Mouse (Mus musculus) forebrain, embryonic 11.5 days (tissue): Measurements from ENCODE around the gene Sema4b. TPM values are rescaled to one million over a fixed set of nuclear protein-coding genes. Genes with fewer than 3 reads are reported as not detected.

Experiments used
- ATAC-seq: fragments of 200-750 bp; cut with Nextera tagmentation; replicated peaks from 2 replicates; pipeline ENCODE4 v1.8.0; 2017; ENCODE audit warnings: moderate TSS enrichment; ENCODE audit not compliant: low FRiP score
- DNase-seq: peaks from one replicate; pipeline ENCODE4 v3.0.0-alpha.2; 2017; ENCODE audit warnings: low spot score
- H3K27ac ChIP-seq: fragments of 300-500 bp; sonication (generic); 2 replicates; pipeline ENCODE4 v1.5.1; 2014; ENCODE audit warnings: low read depth, low read length
- H3K27me3 ChIP-seq: fragments of 300-500 bp; sonication (generic); 2 replicates; pipeline ENCODE4 v1.6.1; 2014; ENCODE audit warnings: mild to moderate bottlenecking, low read length, mixed read lengths; ENCODE audit not compliant: control insufficient read depth, insufficient read depth
- H3K36me3 ChIP-seq: fragments of 300-500 bp; sonication (generic); 2 replicates; pipeline ENCODE4 v1.6.1; 2014; ENCODE audit warnings: mild to moderate bottlenecking, low read length, moderate library complexity, mixed read lengths; ENCODE audit not compliant: control insufficient read depth, insufficient read depth
- H3K4me1 ChIP-seq: fragments of 300-500 bp; sonication (generic); replicated peaks from 2 replicates; pipeline ENCODE4 v1.6.1; 2014; ENCODE audit warnings: low read length, mixed read lengths; ENCODE audit not compliant: control insufficient read depth, insufficient read depth
- H3K4me2 ChIP-seq: fragments of 300-500 bp; sonication (generic); 2 replicates; pipeline ENCODE4 v1.6.1; 2014; ENCODE audit warnings: low read depth, mild to moderate bottlenecking, low read length, moderate library complexity, mixed read lengths; ENCODE audit not compliant: severe bottlenecking
- H3K4me3 ChIP-seq: fragments of 300-500 bp; sonication (generic); 2 replicates; pipeline ENCODE4 v1.5.1; 2014; ENCODE audit warnings: low read depth, low read length
- H3K9ac ChIP-seq: fragments of 300-500 bp; sonication (generic); 2 replicates; pipeline ENCODE4 v1.6.1; 2014; ENCODE audit warnings: low read length
- H3K9me3 ChIP-seq: fragments of 300-500 bp; sonication (generic); 2 replicates; pipeline ENCODE4 v1.6.1; 2016; ENCODE audit warnings: low read length, mixed read lengths; ENCODE audit not compliant: control insufficient read depth
- WGBS: fragments of 180-500 bp; shearing (Covaris S2); extraction: QIAGEN DNeasy Blood & Tissue Kit; methylation state at CpG from one replicate; pipeline ENCODE4 v1.1.7; 2014; 5-methylcytosine and 5-hydroxymethylcytosine counted together
- polyA plus RNA-seq: library from polyadenylated mRNA; unstranded; fragments of >200 nt; fragmentation: Nextera tagmentation; extraction: Ambion mirVana; gene quantifications from 2 replicates; pipeline ENCODE4 v1.2.1, GENCODE M21; 2014

Sema4b gene
- polyA plus RNA-seq, 1 experiment from 2014 or later, result 17.3 TPM

DNA sequence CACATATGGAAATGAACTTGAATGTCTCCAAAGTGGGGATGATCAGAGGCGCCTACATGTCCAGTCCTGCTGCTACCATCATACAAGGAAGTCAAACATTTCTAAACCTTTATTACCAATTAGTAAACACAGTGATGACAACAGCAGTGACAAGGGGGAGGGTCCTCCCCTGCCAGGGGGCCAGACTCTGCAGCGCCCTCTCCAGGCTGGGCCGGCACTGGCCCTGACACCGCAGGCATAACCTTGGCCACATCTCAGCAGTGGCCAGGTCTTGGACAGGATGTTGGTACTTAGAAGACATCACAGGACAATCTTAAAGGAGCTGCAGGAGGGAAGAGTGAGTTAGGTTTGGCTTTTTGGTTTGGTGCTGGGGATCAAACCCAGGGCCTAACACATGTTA lies 40.4 kb downstream of the Sema4b start:
- Histone ChIP-seq H3K9me3 (no peaks in the 10 kb centered on the region), H3K27me3 (no peaks in the 10 kb centered on the region), H3K27ac (no peak overlapping the region), H3K36me3 (peaks cover 10% of the 10 kb centered on the region; the same call in 1 of the 2 replicates), H3K4me2 (no peak overlapping the region), H3K4me3 (no peak overlapping the region), H3K9ac (no peak overlapping the region), H3K4me1 (0 out of 2 replicates have a peak, but pooled peaks cover 5% of the 10 kb centered on the region)
- WGBS, result 99% methylated on average over 4 of the region's 4 CpGs
- DNase-seq (no peak), ATAC-seq (no peak)

DNA sequence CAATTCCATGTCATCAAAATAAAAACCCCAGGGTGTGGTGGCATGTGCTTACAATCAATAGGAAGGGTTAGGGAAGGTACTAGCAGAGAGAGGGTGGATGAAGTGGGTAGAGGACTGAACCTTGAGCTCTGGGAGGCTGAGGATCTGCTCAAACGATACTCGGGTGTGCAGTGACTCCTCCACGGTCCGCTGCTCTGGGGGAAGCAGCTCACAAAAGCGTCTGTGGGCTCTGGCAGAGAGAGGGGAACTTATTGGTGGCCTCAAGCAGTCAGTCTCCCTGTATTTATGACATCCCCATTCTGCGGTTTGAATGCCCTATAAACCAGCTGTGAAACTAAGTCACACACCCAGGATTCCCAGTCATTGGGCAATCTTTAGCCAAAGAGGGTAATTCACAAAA lies 43.6 kb downstream of the Sema4b start:
- Histone ChIP-seq H3K27me3 (no peaks in the 10 kb centered on the region), H3K27ac (no peak overlapping the region), H3K36me3 (peaks cover 6% of the 10 kb centered on the region; the same call in 1 of the 2 replicates), H3K4me3 (no peak overlapping the region), H3K9ac (no peak overlapping the region), H3K4me2 (no peak overlapping the region), H3K4me1 (0 out of 2 replicates have a peak, but pooled peaks cover 8% of the 10 kb centered on the region), H3K9me3 (no peaks in the 10 kb centered on the region)
- no peak for ATAC-seq
- no peak for DNase-seq
- WGBS, result 62% methylated on average over 6 of the region's 6 CpGs

DNA sequence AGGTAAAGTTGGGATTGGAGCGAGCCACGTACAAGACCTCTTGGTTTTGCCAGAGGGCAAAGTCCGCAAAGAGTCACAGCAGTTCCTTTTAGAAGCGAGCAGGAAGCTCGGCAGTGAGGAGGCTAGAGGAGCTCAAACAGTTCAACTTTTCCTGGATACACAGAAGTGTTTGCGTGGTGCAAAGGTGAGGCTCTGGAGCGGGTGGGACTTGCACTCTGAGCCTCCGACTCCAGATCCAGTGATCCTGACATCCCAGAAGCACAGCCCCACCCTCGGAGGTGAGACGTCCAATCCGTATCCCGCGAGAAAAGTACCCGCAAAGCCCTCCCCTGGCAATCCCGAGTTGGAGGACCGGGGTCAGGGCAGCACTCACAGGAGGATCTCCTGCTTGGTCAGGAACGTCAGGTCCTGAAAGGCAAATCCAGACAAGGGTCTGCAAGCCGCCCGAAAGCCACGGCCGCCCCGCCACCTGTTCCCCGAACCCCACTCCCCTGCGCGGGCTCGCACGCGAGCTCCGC lies 45.4 kb downstream of the Sema4b start:
- WGBS, result 1% methylated on average over 29 of the region's 29 CpGs
- H3K9ac ChIP-seq, result peak overlapping the region; percentile 60
- H3K4me3 ChIP-seq, result peak overlapping the region; percentile 66
- no peaks in the 10 kb centered on the region for H3K9me3 ChIP-seq
- H3K4me1 ChIP-seq, result 0 out of 2 replicates have a peak, but pooled peaks cover 8% of the 10 kb centered on the region
- H3K27me3 ChIP-seq, result no peaks in the 10 kb centered on the region
- peaks cover 1% of the 10 kb centered on the region; the same call in 1 of the 2 replicates for H3K36me3 ChIP-seq
- no peak for DNase-seq
- H3K27ac ChIP-seq, result no peak overlapping the region
- peak overlapping the region; percentile 81 for H3K4me2 ChIP-seq
- ATAC-seq, result peak; percentile 39; the same call in 1 of the 2 replicates

DNA sequence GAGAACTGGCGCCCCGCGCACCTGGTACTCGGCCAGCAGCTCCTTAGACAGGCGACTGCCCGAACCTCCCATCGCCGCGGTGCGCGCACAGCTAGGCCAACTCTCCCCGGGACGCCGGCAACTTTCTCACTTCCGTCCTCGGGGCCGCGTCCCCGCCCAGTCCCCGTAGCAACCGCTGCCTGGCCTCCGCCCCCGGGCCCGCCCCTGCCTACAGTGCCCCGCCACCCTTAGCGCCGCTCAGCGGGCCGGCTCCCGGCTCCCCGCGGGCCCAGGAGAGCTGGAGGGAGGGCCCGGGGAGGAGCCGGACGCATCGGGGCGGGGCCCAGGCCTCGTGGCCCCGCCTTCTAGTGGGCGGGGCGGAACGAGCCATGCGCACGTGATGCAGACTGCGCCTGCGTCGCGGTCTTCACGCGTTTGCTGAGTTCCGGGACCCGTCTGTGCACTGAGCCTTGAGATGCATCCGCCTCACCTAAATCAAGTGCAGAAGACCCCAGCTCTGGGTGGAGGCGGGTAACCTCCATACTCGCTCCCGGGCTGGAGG lies 45.9 kb downstream of the Sema4b start, which contains the start of the genes Cib1 and Gdpgp1:
Gene Cib1, minus strand, starts transcription at position 325 of the 541 bp plus-strand sequence.
Gene Gdpgp1, plus strand, starts transcription at position 377 of the 541 bp plus-strand sequence.
- ATAC-seq, result peak; percentile 97
- H3K9ac ChIP-seq, result peak within 1 kb of the TSS; percentile 60
- 0 out of 2 replicates have a peak, but pooled peaks cover 8% of the 10 kb centered on the region for H3K4me1 ChIP-seq
- H3K4me2 ChIP-seq, result peak within 1 kb of the TSS; percentile 81
- no peak within 1 kb of the TSS for H3K27ac ChIP-seq
- no peaks in the 10 kb centered on the region for H3K36me3 ChIP-seq
- H3K4me3 ChIP-seq, result peak within 1 kb of the TSS; percentile 66
- H3K27me3 ChIP-seq, result no peaks in the 10 kb centered on the region
- WGBS, result 1% methylated on average over 49 of the region's 56 CpGs
- H3K9me3 ChIP-seq, result no peaks in the 10 kb centered on the region
- peak; percentile 99 for DNase-seq

DNA sequence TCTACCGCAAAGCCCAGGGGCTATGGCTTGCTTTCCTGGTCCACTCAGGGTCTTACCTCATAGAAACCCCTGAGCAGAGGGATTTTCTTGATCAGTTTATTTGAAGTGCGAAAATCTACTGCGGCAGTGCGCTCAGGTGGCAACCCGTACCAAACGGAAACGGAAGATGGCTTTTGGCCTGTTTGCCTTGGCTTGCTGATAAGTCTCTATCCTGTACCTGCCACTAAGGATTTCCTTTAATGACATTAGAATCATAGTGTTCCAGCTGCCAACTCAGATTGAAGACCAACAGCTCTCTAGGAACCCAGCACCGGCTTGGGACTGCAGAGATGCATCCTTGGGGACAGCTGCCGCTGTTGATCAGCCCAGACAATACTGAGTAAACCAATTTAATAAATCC lies 47.2 kb downstream of the Sema4b start:
- DNase-seq (no peak), ATAC-seq (no peak)
- Histone ChIP-seq H3K9me3 (no peaks in the 10 kb centered on the region), H3K4me3 (no peak overlapping the region), H3K4me1 (0 out of 2 replicates have a peak, but pooled peaks cover 8% of the 10 kb centered on the region), H3K27ac (no peak overlapping the region), H3K4me2 (no peak overlapping the region), H3K36me3 (no peaks in the 10 kb centered on the region), H3K9ac (no peak overlapping the region), H3K27me3 (no peaks in the 10 kb centered on the region)
- 86% methylated on average over 9 of the region's 9 CpGs for WGBS

DNA sequence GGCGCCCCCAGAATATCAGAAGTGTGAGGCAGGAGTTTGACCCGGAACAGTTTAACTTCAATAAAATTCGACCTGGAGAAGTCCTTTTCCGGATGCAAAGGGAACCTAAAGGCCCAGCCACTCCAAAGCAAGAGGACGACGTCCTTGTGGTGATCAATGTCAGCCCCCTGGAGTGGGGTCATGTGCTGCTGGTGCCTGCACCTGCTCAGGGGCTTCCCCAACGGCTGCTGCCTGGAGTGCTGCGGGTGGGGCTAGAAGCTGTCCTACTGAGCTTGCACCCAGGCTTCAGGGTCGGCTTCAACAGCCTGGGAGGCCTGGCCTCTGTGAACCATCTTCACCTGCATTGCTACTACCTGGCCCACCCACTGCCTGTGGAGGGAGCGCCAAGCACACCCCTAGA lies 51.9 kb downstream of the Sema4b start:
- Histone ChIP-seq H3K4me1 (0 out of 2 replicates have a peak, but pooled peaks cover 3% of the 10 kb centered on the region), H3K4me2 (no peak overlapping the region), H3K4me3 (no peak overlapping the region), H3K9me3 (no peaks in the 10 kb centered on the region), H3K9ac (no peak overlapping the region), H3K27me3 (no peaks in the 10 kb centered on the region), H3K36me3 (no peaks in the 10 kb centered on the region; the same call in 1 of the 2 replicates), H3K27ac (no peak overlapping the region)
- 89% methylated on average over 10 of the region's 10 CpGs for WGBS
- DNase-seq (no peak), ATAC-seq (no peak)

DNA sequence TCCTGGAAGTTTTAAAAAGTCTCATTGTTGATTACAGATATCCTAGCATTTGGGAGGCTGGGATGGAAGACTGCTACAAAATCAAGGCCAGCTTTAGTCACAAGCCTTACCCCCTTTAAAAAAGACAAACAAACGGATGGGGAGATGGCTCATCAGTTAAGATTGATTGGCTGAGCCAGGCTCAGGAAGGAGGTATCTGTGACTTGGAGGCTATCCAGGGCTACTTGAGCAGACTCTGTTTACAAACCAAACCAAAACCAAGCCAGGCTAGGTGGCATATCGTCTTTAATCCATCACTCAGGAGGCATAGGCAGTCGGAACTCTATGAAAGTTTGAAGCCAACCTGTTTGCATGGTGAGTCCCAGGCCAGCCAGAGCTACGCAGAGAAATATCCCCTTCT lies 55.0 kb downstream of the Sema4b start:
- no peak for DNase-seq
- WGBS, result 95% methylated on average over 4 of the region's 4 CpGs
- H3K36me3 ChIP-seq, result no peaks in the 10 kb centered on the region; the same call in 1 of the 2 replicates
- H3K27ac ChIP-seq, result no peak overlapping the region
- no peak overlapping the region for H3K9ac ChIP-seq
- no peak overlapping the region for H3K4me2 ChIP-seq
- H3K4me3 ChIP-seq, result no peak overlapping the region
- H3K4me1 ChIP-seq, result no peaks in the 10 kb centered on the region; the same call in 1 of the 2 replicates
- no peaks in the 10 kb centered on the region for H3K9me3 ChIP-seq
- no peak for ATAC-seq
- H3K27me3 ChIP-seq, result no peaks in the 10 kb centered on the region

DNA sequence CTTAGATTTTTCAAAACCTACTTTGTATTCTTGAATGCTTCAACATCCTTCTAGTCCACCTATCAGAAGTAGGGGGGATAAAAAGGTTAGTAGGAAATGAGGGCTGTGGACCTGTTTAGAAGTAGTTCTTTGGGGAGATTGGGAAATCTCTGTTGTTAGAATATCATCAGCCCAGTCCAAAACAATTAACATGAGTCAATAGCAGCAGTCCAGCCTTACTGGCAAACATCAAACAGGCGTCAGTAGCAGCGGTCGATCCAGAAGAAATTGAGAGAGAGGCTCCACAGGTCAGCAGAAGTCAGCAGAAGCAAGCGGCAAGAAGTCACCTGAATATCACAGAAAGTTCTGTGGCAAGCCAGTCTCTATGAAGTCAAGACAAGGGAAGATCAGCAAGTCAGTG lies 58.2 kb downstream of the Sema4b start:
- no peak for ATAC-seq
- Histone ChIP-seq H3K9ac (no peak overlapping the region), H3K4me3 (no peak overlapping the region), H3K9me3 (no peaks in the 10 kb centered on the region), H3K36me3 (no peaks in the 10 kb centered on the region), H3K27ac (no peak overlapping the region), H3K4me1 (no peaks in the 10 kb centered on the region; the same call in 1 of the 2 replicates), H3K27me3 (no peaks in the 10 kb centered on the region), H3K4me2 (no peak overlapping the region)
- DNase-seq, result no peak
- WGBS, result 93% methylated on average over 4 of the region's 4 CpGs
